ENCODE assay signal across 8 mouse cellular contexts in the genomic region with DNA sequence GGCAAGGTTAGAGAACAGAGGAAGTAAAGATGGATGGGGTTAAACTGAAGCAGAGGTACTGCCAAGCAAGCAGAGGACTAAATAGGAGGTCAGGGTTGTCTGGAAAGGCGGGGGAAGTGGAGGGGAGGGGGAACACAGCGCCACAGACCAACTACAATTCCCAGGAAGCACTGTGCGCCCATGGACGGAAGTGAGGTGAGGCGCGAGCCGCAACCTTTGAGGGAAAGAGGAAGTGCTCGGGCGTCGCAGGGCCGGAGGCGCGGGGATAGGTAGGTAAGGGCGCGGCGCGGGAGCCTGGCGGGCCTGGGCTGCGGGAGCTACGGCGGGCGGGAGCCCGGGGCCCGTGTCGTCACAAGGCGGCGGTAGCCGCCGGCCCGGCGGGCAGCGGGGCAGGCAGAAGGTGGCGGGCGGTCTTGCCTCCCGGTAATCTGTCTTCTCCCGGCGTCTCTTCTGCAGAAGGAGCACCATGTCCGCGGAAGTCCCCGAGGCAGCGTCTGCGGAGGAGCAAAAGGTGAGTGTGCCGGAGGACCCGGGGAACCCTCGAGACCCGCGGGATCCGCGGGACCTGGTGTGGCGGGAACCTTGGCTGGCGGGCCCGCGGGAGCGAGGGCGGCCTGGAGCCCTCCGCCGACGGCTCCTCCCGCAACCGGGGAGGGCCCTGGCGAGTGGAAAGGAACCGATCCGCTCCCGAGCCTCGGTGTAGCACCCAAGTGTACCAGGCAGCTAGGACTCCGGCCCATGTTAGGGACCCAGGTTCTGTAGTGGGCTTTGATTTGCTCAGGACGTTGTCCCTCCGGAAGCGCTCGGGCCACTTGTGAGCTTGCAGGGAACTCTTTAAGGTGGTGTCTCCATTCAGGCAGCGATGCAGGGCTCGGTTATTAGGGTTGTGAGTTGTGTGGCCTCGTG. TPM values are rescaled to one million over a fixed set of nuclear protein-coding genes. Genes with fewer than 3 reads are reported as not detected.
A peak's percentile ranks its signal among the peaks of the same experiment; 100 is the strongest.
DNase-seq lines count a peak whose midpoint lies in the region; ATAC-seq and TF ChIP-seq lines count a peak whose summit lies in the region.

TSS of gene Arpp19 (plus strand) at position 164 of the 906 bp plus-strand sequence.

- peak within 1 kb of the TSS; percentile 96 for H3K4me3 ChIP-seq in gastrocnemius, adult 2 months
- peak within 1 kb of the TSS; percentile 87 for H3K4me3 ChIP-seq in hindbrain, postnatal 0 days (ENCODE audit: low read length)
- peak within 1 kb of the TSS; percentile 93 for H3K4me3 ChIP-seq in left cerebral cortex, adult 2 months

- H3K9ac ChIP-seq in hindbrain, postnatal 0 days (replicated peaks; ENCODE audit: low read length), result peak within 1 kb of the TSS; percentile 84

- no peaks in the 10 kb centered on the region for H3K27me3 ChIP-seq in hindbrain, postnatal 0 days (ENCODE audit: insufficient read depth, low read length)

- peak; percentile 79 for DNase-seq in WW6 (ENCODE audit: low read depth, low spot score)
- DNase-seq in cerebellum, postnatal 4 days (ENCODE audit: low spot score in 2 of 2), result peak; percentile 42 to 73
- DNase-seq in gastrocnemius, adult 2 months, result peak; percentile 90
- peak; percentile 94 for DNase-seq in hindbrain, postnatal 0 days (ENCODE audit: low spot score)
- peak; percentile 83 to 88 for DNase-seq in left cerebral cortex, adult 2 months (ENCODE audit: extremely low spot score in 1 of 2, low spot score in 2 of 2)
- peak; percentile 87 to 89 for DNase-seq in right cerebral cortex, adult 2 months (ENCODE audit: low spot score in 2 of 2)
- peak; percentile 85 for DNase-seq in urinary bladder, postnatal 14 days (ENCODE audit: low spot score)

- no peaks in the 10 kb centered on the region for H3K9me3 ChIP-seq in hindbrain, postnatal 0 days (ENCODE audit: low read length)

- intact Hi-C loops in gastrocnemius, adult 2 months (cut with DNase I), result no loop called here
- intact Hi-C loops in left cerebral cortex, adult 2 months (cut with DNase I), result loop anchor here (5.0 to 10.0 kb wide), 2 partner anchors 85 to 407 kb away; partner anchors contain the start of genes Fam214a and Leo1

- H3K4me2 ChIP-seq in hindbrain, postnatal 0 days (ENCODE audit: low read depth, low read length), result peak within 1 kb of the TSS; percentile 71

- no peaks in the 10 kb centered on the region for H3K36me3 ChIP-seq in hindbrain, postnatal 0 days (ENCODE audit: insufficient read depth, low read length)

- no peak for TF ChIP-seq CTCF in gastrocnemius, adult 2 months (IDR thresholded peaks at IDR 0.05)
- TF ChIP-seq CTCF in hindbrain, postnatal 0 days (IDR thresholded peaks at IDR 0.05; ENCODE audit: low read depth), result no peak
- no peak; the same call in 1 of the 2 replicates for TF ChIP-seq CTCF in left cerebral cortex, adult 2 months (IDR thresholded peaks at IDR 0.05)

- ATAC-seq in hindbrain, postnatal 0 days, result peak; percentile 96
- ATAC-seq in megakaryocyte, adult 5-6 weeks (ENCODE audit: poor library complexity, severe bottlenecking), result peak; percentile 98

- peak within 1 kb of the TSS; percentile 91 for H3K27ac ChIP-seq in gastrocnemius, adult 2 months
- H3K27ac ChIP-seq in hindbrain, postnatal 0 days, result peak within 1 kb of the TSS; percentile 70
- peak within 1 kb of the TSS; percentile 82 for H3K27ac ChIP-seq in left cerebral cortex, adult 2 months

- 0 out of 2 replicates have a peak, but pooled peaks cover 3% of the 10 kb centered on the region for H3K4me1 ChIP-seq in hindbrain, postnatal 0 days (ENCODE audit: insufficient read depth, low read length)

- WGBS in hindbrain, postnatal 0 days, result 1% methylated on average over 57 of the region's 73 CpGs

RNA-seq across cellular contexts. Expression of gene Arpp19, which starts in this region (rescaled TPM):
- total RNA-seq in gastrocnemius, adult 2 months (2021), result 100 to 1,000 TPM; 125 to 160 TPM
- 92.5 and 106 TPM in 2 replicates for total RNA-seq in hindbrain, postnatal 0 days (2014; rRNA removed)
- 204 and 209 TPM in 2 replicates for polyA plus RNA-seq in hindbrain, postnatal 0 days (2015; fragmentation: Nextera tagmentation; extraction: Ambion mirVana)
- total RNA-seq in left cerebral cortex, adult 2 months (2021), result 100 to 1,000 TPM; 449 to 473 TPM
- 134 and 149 TPM in 2 replicates for total RNA-seq in megakaryocyte, adult 5-6 weeks (2015)
- total RNA-seq in megakaryocyte, adult 5-6 weeks (2017), result 114 and 153 TPM in 2 replicates

Comparison
In these comparisons a context has a peak if more than half of its experiments do, and no peak if none do; other contexts are left out.
1. Peak in every context shown above with its lines: DNase-seq, ATAC-seq, H3K4me3 ChIP-seq and H3K27ac ChIP-seq.